Mouse (Mus musculus) cortical plate, adult 2 months (tissue): ENCODE measurements around the gene Cry2.

ENCODE experiments used
- CTCF ChIP-seq: fragments of 200-500 bp; IDR thresholded peaks from 2 replicates; pipeline ENCODE4 v1.5.1; 2011; ENCODE audit warnings: mild to moderate bottlenecking, control low read depth, low read length; ENCODE audit not compliant: insufficient read depth; ENCODE audit errors: extremely low read depth
- POLR2A ChIP-seq: fragments of 200-500 bp; IDR thresholded peaks from 2 replicates; pipeline ENCODE4 v1.6.1; 2011; ENCODE audit warnings: mild to moderate bottlenecking, low read length, control low read depth; ENCODE audit not compliant: insufficient read depth; ENCODE audit errors: extremely low read depth

DNA sequence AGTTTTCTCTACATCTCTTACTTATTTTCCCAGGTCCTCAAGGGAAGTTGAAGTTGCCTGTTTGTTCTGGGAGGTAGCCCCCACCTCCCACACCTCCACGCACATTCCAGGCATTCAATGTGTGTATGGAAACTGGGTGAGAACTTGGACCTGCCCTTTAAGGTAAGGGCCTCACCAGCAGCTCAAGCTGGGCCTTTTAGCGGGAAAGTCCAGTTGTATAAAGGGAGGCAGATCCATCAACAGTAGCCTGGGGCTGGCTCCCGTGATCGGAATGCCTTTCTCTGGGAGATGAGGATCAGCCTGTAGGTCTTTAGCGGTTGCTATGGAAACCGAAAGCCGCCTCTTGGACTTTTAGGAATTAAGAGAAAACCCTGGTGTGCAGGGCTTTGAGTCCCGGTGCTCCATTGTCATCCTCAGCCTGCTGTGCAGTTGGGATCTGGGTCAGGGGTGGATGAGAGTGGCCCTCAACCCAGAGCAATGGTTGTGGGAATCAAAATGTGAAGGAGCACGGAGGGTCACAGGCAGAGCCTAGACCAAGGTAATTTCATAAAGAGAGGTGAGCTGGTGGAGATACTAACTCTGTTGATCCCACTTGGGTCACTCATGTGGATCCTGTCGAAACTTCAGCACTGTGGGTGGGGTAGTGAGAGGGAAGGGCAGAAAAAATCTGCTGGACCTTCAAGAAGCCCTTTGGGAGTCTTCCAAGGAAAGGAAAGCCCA lies 61.7 kb downstream of the Cry2 start:
- TF ChIP-seq POLR2A (no peak), CTCF (no peak)
